ENCODE assay signal across 8 mouse cellular contexts in genomic region chr10:127058708-127059107, GRCm38 (mm10). TPM values are rescaled to one million over a fixed set of nuclear protein-coding genes. Genes with fewer than 3 reads are reported as not detected.
DNase-seq lines count a peak whose midpoint lies in the region; ATAC-seq lines count a peak whose summit lies in the region.
"Had no signal": no experiment of that assay in that cellular context is flagged by ENCODE, and none has a peak within 500 bp of the region (broad histone marks: within the 10 kb centered on the region; RNA-seq: fewer than 3 reads in every experiment).

No protein-coding gene starts in this region.

- intact Hi-C loops in left cerebral cortex, postnatal 10 days (cut with DNase I): no loop called here

- peak overlapping the region; percentile 98 for H3K4me2 ChIP-seq in liver, embryonic 11.5 days
- H3K4me2 ChIP-seq in intestine, embryonic 16.5 days (ENCODE audit: low read depth, low read length): peak overlapping the region; percentile 95
- peak overlapping the region; percentile 81 for H3K4me2 ChIP-seq in neural tube, embryonic 15.5 days

- ATAC-seq in liver, embryonic 11.5 days (replicated peaks; ENCODE audit: low FRiP score): no peak
- no peak for ATAC-seq in intestine, embryonic 16.5 days
- ATAC-seq in neural tube, embryonic 15.5 days (ENCODE audit: low FRiP score): no peak

- H3K4me1 ChIP-seq in liver, embryonic 11.5 days (replicated peaks; ENCODE audit: control insufficient read depth, insufficient read depth, low read length): peaks cover 8% of the 10 kb centered on the region
- H3K4me1 ChIP-seq in forebrain, embryonic 10.5 days: peaks cover 47% of the 10 kb centered on the region
- H3K4me1 ChIP-seq in intestine, embryonic 16.5 days (ENCODE audit: control insufficient read depth, insufficient read depth, low read length): peaks cover 16% of the 10 kb centered on the region
- peaks cover 57% of the 10 kb centered on the region for H3K4me1 ChIP-seq in neural tube, embryonic 15.5 days

- no peak overlapping the region for H3K9ac ChIP-seq in liver, embryonic 11.5 days (ENCODE audit: low read depth, low read length)
- peak overlapping the region; percentile 84; the same call in 1 of the 2 replicates for H3K9ac ChIP-seq in intestine, embryonic 16.5 days (ENCODE audit: low read depth, low read length)
- peak overlapping the region; percentile 96 for H3K9ac ChIP-seq in neural tube, embryonic 15.5 days (replicated peaks)

- no peak overlapping the region for H3K27ac ChIP-seq in liver, embryonic 11.5 days (ENCODE audit: low read depth, low read length)
- H3K27ac ChIP-seq in forebrain, embryonic 10.5 days: peak overlapping the region; percentile 96; the same call in 1 of the 2 replicates
- no peak overlapping the region for H3K27ac ChIP-seq in intestine, embryonic 16.5 days (ENCODE audit: low read length)
- no peak overlapping the region for H3K27ac ChIP-seq in neural tube, embryonic 15.5 days (replicated peaks)

- H3K4me3 ChIP-seq in liver, embryonic 11.5 days (ENCODE audit: low read depth, low read length): peak overlapping the region; percentile 72
- peak overlapping the region; percentile 97 for H3K4me3 ChIP-seq in forebrain, embryonic 10.5 days
- peak overlapping the region; percentile 87 for H3K4me3 ChIP-seq in intestine, embryonic 16.5 days (ENCODE audit: low read length)
- H3K4me3 ChIP-seq in neural tube, embryonic 15.5 days (replicated peaks): peak overlapping the region; percentile 83

- peaks cover 48% of the 10 kb centered on the region for H3K27me3 ChIP-seq in liver, embryonic 11.5 days (replicated peaks; ENCODE audit: control insufficient read depth, insufficient read depth, low read length)
- H3K27me3 ChIP-seq in forebrain, embryonic 10.5 days (ENCODE audit: poor library complexity, severe bottlenecking): peaks cover 42% of the 10 kb centered on the region
- H3K27me3 ChIP-seq in intestine, embryonic 16.5 days (replicated peaks; ENCODE audit: control insufficient read depth, insufficient read depth, low read length): no peaks in the 10 kb centered on the region
- H3K27me3 ChIP-seq in neural tube, embryonic 15.5 days (replicated peaks): no peaks in the 10 kb centered on the region

- no peak for DNase-seq in liver, embryonic 11.5 days (ENCODE audit: low spot score)
- no peak for DNase-seq in liver
- DNase-seq in forebrain, embryonic 10.5 days (ENCODE audit: extremely low spot score, low spot score): no peak
- no peak for DNase-seq in left cerebral cortex, postnatal 10 days (ENCODE audit: extremely low spot score in 1 of 2, low spot score in 2 of 2)
- DNase-seq in cerebellum, postnatal 4 days (ENCODE audit: low spot score in 2 of 2): no peak

- WGBS in liver, embryonic 11.5 days: 11% methylated on average over 8 of the region's 8 CpGs
- WGBS in forebrain, embryonic 10.5 days: 11% methylated on average over 8 of the region's 8 CpGs
- WGBS in intestine, embryonic 16.5 days: 9% methylated on average over 8 of the region's 8 CpGs
- WGBS in neural tube, embryonic 15.5 days: 5% methylated on average over 8 of the region's 8 CpGs

- no peaks in the 10 kb centered on the region for H3K9me3 ChIP-seq in liver, embryonic 11.5 days (ENCODE audit: control insufficient read depth, low read length)
- no peaks in the 10 kb centered on the region for H3K9me3 ChIP-seq in forebrain, embryonic 10.5 days
- no peaks in the 10 kb centered on the region for H3K9me3 ChIP-seq in intestine, embryonic 16.5 days (ENCODE audit: control insufficient read depth, low read length)
- H3K9me3 ChIP-seq in neural tube, embryonic 15.5 days (replicated peaks): no peaks in the 10 kb centered on the region

- no peaks in the 10 kb centered on the region for H3K36me3 ChIP-seq in liver, embryonic 11.5 days (ENCODE audit: control insufficient read depth, insufficient read depth, low read length)
- peaks cover 40% of the 10 kb centered on the region for H3K36me3 ChIP-seq in forebrain, embryonic 10.5 days (replicated peaks)
- H3K36me3 ChIP-seq in intestine, embryonic 16.5 days (ENCODE audit: control insufficient read depth, insufficient read depth, low read length): no peaks in the 10 kb centered on the region
- H3K36me3 ChIP-seq in neural tube, embryonic 15.5 days: peaks cover 41% of the 10 kb centered on the region

RNA-seq across cellular contexts. Expression of gene March9, which starts 1.3 kb away (rescaled TPM):
- 0.38 TPM in 2 replicates for polyA plus RNA-seq in liver, embryonic 11.5 days (2014; fragmentation: Nextera tagmentation; extraction: Ambion mirVana)
- 1.1 and 1.2 TPM in 2 replicates for polyA plus RNA-seq in forebrain, embryonic 10.5 days (2016; fragmentation: Nextera tagmentation; extraction: Ambion mirVana)
- polyA plus RNA-seq in intestine, embryonic 16.5 days (2015; fragmentation: Nextera tagmentation; extraction: Ambion mirVana): 0.40 and 0.50 TPM in 2 replicates
- polyA plus RNA-seq in neural tube, embryonic 15.5 days (2015; fragmentation: Nextera tagmentation; extraction: Ambion mirVana): 5.9 and 7.4 TPM in 2 replicates
- 10 to 100 TPM; 49.6 to 49.8 TPM for total RNA-seq in left cerebral cortex, postnatal 10 days (2021)

RNA-seq across cellular contexts. Expression of gene Cdk4, which starts 4.6 kb away (rescaled TPM):
- polyA plus RNA-seq in liver, embryonic 11.5 days (2014; fragmentation: Nextera tagmentation; extraction: Ambion mirVana): 1,533 and 1,539 TPM in 2 replicates
- 3,005 and 3,066 TPM in 2 replicates for polyA plus RNA-seq in forebrain, embryonic 10.5 days (2016; fragmentation: Nextera tagmentation; extraction: Ambion mirVana)
- 1,474 and 1,595 TPM in 2 replicates for polyA plus RNA-seq in intestine, embryonic 16.5 days (2015; fragmentation: Nextera tagmentation; extraction: Ambion mirVana)
- polyA plus RNA-seq in neural tube, embryonic 15.5 days (2015; fragmentation: Nextera tagmentation; extraction: Ambion mirVana): 551 and 796 TPM in 2 replicates
- total RNA-seq in left cerebral cortex, postnatal 10 days (2021): 100 to 1,000 TPM; 114 to 123 TPM

RNA-seq across cellular contexts. Expression of gene Cyp27b1, which starts 10.7 kb away (rescaled TPM):
- polyA plus RNA-seq in liver, embryonic 11.5 days (2014; fragmentation: Nextera tagmentation; extraction: Ambion mirVana): not detected in 2 replicates
- 0.11 and 0.16 TPM in 2 replicates for polyA plus RNA-seq in forebrain, embryonic 10.5 days (2016; fragmentation: Nextera tagmentation; extraction: Ambion mirVana)
- polyA plus RNA-seq in intestine, embryonic 16.5 days (2015; fragmentation: Nextera tagmentation; extraction: Ambion mirVana): 0.05 and 0.11 TPM in 2 replicates
- polyA plus RNA-seq in neural tube, embryonic 15.5 days (2015; fragmentation: Nextera tagmentation; extraction: Ambion mirVana): 0.11 and 0.14 TPM in 2 replicates
- under 1 TPM; 0.36 to 0.49 TPM for total RNA-seq in left cerebral cortex, postnatal 10 days (2021)
- total RNA-seq: neutrophil, adult 5-6 weeks had no signal

RNA-seq across cellular contexts. Expression of gene Tspan31, which starts 11.4 kb away (rescaled TPM):
- 112 and 121 TPM in 2 replicates for polyA plus RNA-seq in liver, embryonic 11.5 days (2014; fragmentation: Nextera tagmentation; extraction: Ambion mirVana)
- 188 and 190 TPM in 2 replicates for polyA plus RNA-seq in forebrain, embryonic 10.5 days (2016; fragmentation: Nextera tagmentation; extraction: Ambion mirVana)
- polyA plus RNA-seq in intestine, embryonic 16.5 days (2015; fragmentation: Nextera tagmentation; extraction: Ambion mirVana): 189 and 206 TPM in 2 replicates
- 108 and 123 TPM in 2 replicates for polyA plus RNA-seq in neural tube, embryonic 15.5 days (2015; fragmentation: Nextera tagmentation; extraction: Ambion mirVana)
- 10 to 100 TPM; 65.2 to 67.9 TPM for total RNA-seq in left cerebral cortex, postnatal 10 days (2021)

RNA-seq across cellular contexts. Expression of gene Agap2, which starts 16.4 kb away (rescaled TPM):
- polyA plus RNA-seq in liver, embryonic 11.5 days (2014; fragmentation: Nextera tagmentation; extraction: Ambion mirVana): 2.2 and 2.3 TPM in 2 replicates
- 0.10 and 0.23 TPM in 2 replicates for polyA plus RNA-seq in forebrain, embryonic 10.5 days (2016; fragmentation: Nextera tagmentation; extraction: Ambion mirVana)
- polyA plus RNA-seq in intestine, embryonic 16.5 days (2015; fragmentation: Nextera tagmentation; extraction: Ambion mirVana): 0.05 and 0.21 TPM in 2 replicates
- polyA plus RNA-seq in neural tube, embryonic 15.5 days (2015; fragmentation: Nextera tagmentation; extraction: Ambion mirVana): 4.6 and 5.3 TPM in 2 replicates
- total RNA-seq in left cerebral cortex, postnatal 10 days (2021): 100 to 1,000 TPM; 558 to 572 TPM
